Mouse (Mus musculus): ENCODE measurements at regions not wholly inside any gene's neighbourhood (a gene's known extent, or its start where the extent isn't known, plus 50 kb on each side); places are given as distances from the start of the nearest gene placed in this dataset.

GRCm38 (mm10) chr2:137808401-137809230 is 447.7 kb upstream of the Btbd3 start:
- TF ChIP-seq POLR2A (IDR thresholded peaks at IDR 0.05; ENCODE audit: insufficient read depth, low read length) (no peak), CTCF (IDR thresholded peaks at IDR 0.05; ENCODE audit: low read depth, low read length) (no peak)
